Mouse (Mus musculus) testis, adult 2 months (tissue): Measurements from ENCODE around the gene Cep63. TPM values are rescaled to one million over a fixed set of nuclear protein-coding genes. Genes with fewer than 3 reads are reported as not detected.
A peak's percentile ranks its signal among the peaks of the same experiment; 100 is the strongest.

ENCODE experiments used
- H3K27ac ChIP-seq: fragments of 200-500 bp; 2 replicates; pipeline ENCODE4 v1.5.1; 2012; ENCODE audit warnings: low read depth, low read length; ENCODE audit not compliant: control insufficient read depth, insufficient read depth
- H3K27me3 ChIP-seq: fragments of 200-500 bp; 2 replicates; pipeline ENCODE4 v1.6.1; 2012; ENCODE audit warnings: mild to moderate bottlenecking, low read length, moderate library complexity; ENCODE audit not compliant: control insufficient read depth, insufficient read depth
- H3K36me3 ChIP-seq: fragments of 200-500 bp; 2 replicates; pipeline ENCODE4 v1.6.1; 2012; ENCODE audit warnings: mild to moderate bottlenecking, low read length; ENCODE audit not compliant: control insufficient read depth, insufficient read depth
- H3K4me1 ChIP-seq: fragments of 200-500 bp; 2 replicates; pipeline ENCODE4 v1.6.1; 2012; ENCODE audit warnings: low read length; ENCODE audit not compliant: control insufficient read depth, insufficient read depth
- H3K4me3 ChIP-seq: fragments of 200-500 bp; 2 replicates; pipeline ENCODE4 v1.5.1; 2012; ENCODE audit warnings: low read depth, mild to moderate bottlenecking, low read length, moderate library complexity, mixed read lengths; ENCODE audit not compliant: control insufficient read depth
- CTCF ChIP-seq: fragments of 200-500 bp; IDR thresholded peaks from 2 replicates; pipeline ENCODE4 v1.5.1; 2012; ENCODE audit warnings: low read depth, mild to moderate bottlenecking, inconsistent platforms, low read length, moderate library complexity; ENCODE audit not compliant: control insufficient read depth, insufficient read depth, insufficient replicate concordance
- POLR2A ChIP-seq: fragments of 200-500 bp; IDR thresholded peaks from 2 replicates; pipeline ENCODE4 v1.6.1; 2012; ENCODE audit warnings: low read depth, mild to moderate bottlenecking, inconsistent platforms, low read length, moderate library complexity; ENCODE audit not compliant: control insufficient read depth
- polyA plus RNA-seq: library from polyadenylated mRNA; depleted of rRNA; stranded (reverse); fragments of >200 nt; gene quantifications from 2 replicates; pipeline ENCODE4 v1.2.3, GENCODE M21; 2012

Gene Cep63
- polyA plus RNA-seq, 1 experiment: 187 TPM

- no peak overlapping the region for H3K4me3 ChIP-seq
- peaks cover 11% of the 10 kb centered on the region for H3K4me1 ChIP-seq
- H3K27ac ChIP-seq: no peak overlapping the region
- H3K36me3 ChIP-seq: no peaks in the 10 kb centered on the region
- no peaks in the 10 kb centered on the region for H3K27me3 ChIP-seq
- peak; percentile 26; the same call in 1 of the 2 replicates for TF ChIP-seq CTCF
- no peak for TF ChIP-seq POLR2A
These were observed 67.9 kb downstream of the Cep63 start for GRCm38 (mm10) chr9:102558463-102558862.

GRCm38 (mm10) chr9:102553781-102554180, 72.6 kb downstream of the Cep63 start:
- no peak overlapping the region for H3K27ac ChIP-seq
- no peaks in the 10 kb centered on the region for H3K27me3 ChIP-seq
- H3K4me1 ChIP-seq: peaks cover 11% of the 10 kb centered on the region
- no peaks in the 10 kb centered on the region for H3K36me3 ChIP-seq
- H3K4me3 ChIP-seq: no peak overlapping the region
- TF ChIP-seq CTCF (no peak), POLR2A (no peak)

DNA sequence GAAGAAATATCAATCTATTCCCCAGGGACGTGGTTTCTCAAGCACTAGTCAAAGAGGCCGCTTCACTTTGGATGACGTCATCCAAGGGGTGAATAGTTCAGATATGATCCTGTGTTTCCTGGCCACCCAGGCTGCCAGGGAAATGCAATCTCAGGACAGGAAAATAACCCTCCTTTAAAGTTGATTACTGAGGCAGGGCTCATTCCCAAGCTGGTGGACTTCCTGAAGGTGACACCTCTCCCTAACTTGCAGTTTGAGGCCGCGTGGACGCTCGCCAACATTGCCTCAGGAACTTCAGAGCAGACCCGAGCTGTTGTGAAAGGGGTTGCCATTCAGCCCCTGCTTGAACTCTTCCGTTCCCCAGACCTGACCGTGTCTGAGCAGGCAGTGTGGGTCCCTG, 74.6 kb downstream of the Cep63 start:
- peaks cover 11% of the 10 kb centered on the region for H3K4me1 ChIP-seq
- TF ChIP-seq CTCF (no peak), POLR2A (no peak)
- no peak overlapping the region for H3K4me3 ChIP-seq
- H3K27ac ChIP-seq: no peak overlapping the region
- H3K27me3 ChIP-seq: no peaks in the 10 kb centered on the region
- H3K36me3 ChIP-seq: no peaks in the 10 kb centered on the region

DNA sequence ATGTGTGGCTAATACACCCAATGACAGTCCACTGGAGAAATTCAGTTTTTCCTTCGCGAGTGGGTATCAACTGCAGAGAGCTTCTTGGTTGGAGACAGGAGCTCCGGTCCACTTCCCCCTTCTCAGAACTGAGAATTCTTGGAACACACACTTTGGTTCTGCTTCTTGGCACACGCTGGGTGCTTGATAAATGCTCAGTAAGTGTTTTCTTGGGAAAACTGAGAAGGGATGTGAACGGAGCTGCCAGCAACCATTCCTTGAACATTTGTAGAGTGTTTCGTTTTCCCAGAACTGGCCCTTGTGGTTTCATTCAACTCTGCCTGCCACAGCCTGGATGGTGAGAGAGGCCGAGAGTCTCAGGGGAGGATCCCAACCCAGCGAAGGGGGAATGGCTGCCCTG, 77.1 kb downstream of the Cep63 start:
- no peak overlapping the region for H3K27ac ChIP-seq
- H3K36me3 ChIP-seq: no peaks in the 10 kb centered on the region
- no peaks in the 10 kb centered on the region for H3K27me3 ChIP-seq
- TF ChIP-seq CTCF: no peak
- no peak for TF ChIP-seq POLR2A
- no peak overlapping the region for H3K4me3 ChIP-seq
- H3K4me1 ChIP-seq: peaks cover 5% of the 10 kb centered on the region

GRCm38 (mm10) chr9:102547028-102547354, 79.3 kb downstream of the Cep63 start:
- H3K27ac ChIP-seq: no peak overlapping the region
- no peak overlapping the region for H3K4me3 ChIP-seq
- no peaks in the 10 kb centered on the region for H3K27me3 ChIP-seq
- H3K36me3 ChIP-seq: no peaks in the 10 kb centered on the region
- no peak for TF ChIP-seq POLR2A
- peaks cover 11% of the 10 kb centered on the region for H3K4me1 ChIP-seq

DNA sequence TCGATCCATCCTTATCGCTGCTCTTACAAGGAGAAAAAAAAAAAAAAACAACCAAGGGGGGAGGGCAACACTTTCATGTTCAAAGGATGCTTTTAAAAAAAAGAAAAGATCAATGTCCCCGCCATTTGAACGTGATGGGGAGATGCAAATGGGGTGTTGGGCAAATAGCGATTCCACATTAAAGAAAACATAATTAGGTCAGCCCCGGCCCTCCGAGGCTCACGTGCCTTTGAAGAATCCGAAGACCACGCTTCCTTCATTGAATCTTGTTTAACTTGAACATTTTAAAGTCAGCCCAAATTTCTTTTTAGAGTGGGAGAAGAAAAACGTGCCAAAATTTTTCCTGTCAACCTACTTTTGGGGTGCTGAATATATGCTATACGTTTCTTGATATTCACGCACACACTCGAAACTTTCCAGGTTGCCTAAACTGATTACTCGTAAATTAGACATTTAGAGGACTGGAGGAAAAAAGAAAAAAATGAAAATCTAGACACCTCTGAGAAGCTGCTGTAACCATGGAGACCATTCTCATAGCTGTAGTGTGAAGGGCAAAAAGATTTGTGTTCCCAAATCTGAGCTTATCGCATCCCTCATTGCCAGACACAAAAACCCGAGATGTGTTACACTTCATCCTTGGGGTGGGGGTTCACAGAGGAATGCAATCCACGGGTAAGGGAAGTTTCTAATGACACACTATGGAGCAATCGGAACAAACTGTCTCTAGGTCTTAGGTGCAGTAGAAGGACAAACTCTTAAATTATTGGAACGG, 79.9 kb downstream of the Cep63 start:
- H3K4me3 ChIP-seq: no peak overlapping the region
- no peak overlapping the region for H3K27ac ChIP-seq
- H3K36me3 ChIP-seq: no peaks in the 10 kb centered on the region
- no peaks in the 10 kb centered on the region for H3K27me3 ChIP-seq
- peaks cover 11% of the 10 kb centered on the region for H3K4me1 ChIP-seq
- TF ChIP-seq POLR2A (no peak), CTCF (no peak)

- Histone ChIP-seq H3K4me3 (no peak overlapping the region; the same call in 1 of the 2 replicates), H3K27me3 (no peaks in the 10 kb centered on the region), H3K36me3 (no peaks in the 10 kb centered on the region), H3K4me1 (peaks cover 11% of the 10 kb centered on the region), H3K27ac (no peak overlapping the region)
- no peak for TF ChIP-seq POLR2A
- TF ChIP-seq CTCF: no peak
These were observed 80.7 kb downstream of the Cep63 start for GRCm38 (mm10) chr9:102545406-102546255.
